Mouse (Mus musculus) cerebellum, postnatal 10 days (tissue): ENCODE measurements around the gene Hipk2.
"Not testable (repeated sequence)": the region's sequence is repeated elsewhere in the genome, so short reads cannot be mapped to it uniquely, and the experiment has no call there.

Source experiments
- DNase-seq, 2 experiments: peaks; one replicate each; pipeline ENCODE4 v3.0.0; 2021; ENCODE audit warnings: mixed read lengths in 2 of 2

Hipk2 gene

GRCm38 (mm10) chr6:38696570-38696969 is 179.4 kb downstream of the Hipk2 start:
- DNase-seq = no peak

GRCm38 (mm10) chr6:38695380-38696054 is 180.4 kb downstream of the Hipk2 start:
- peak; percentile 92 to 95 for DNase-seq

- DNase-seq = no peak
Observed at GRCm38 (mm10) chr6:38692556-38692955, 183.4 kb downstream of the Hipk2 start.

- no peak for DNase-seq
Observed at GRCm38 (mm10) chr6:38691052-38691451, 184.9 kb downstream of the Hipk2 start.

- DNase-seq = no peak
Observed at GRCm38 (mm10) chr6:38690615-38691014, 185.3 kb downstream of the Hipk2 start.

- peak; percentile 49 to 52 for DNase-seq
Observed at GRCm38 (mm10) chr6:38688841-38689240, 187.1 kb downstream of the Hipk2 start.

GRCm38 (mm10) chr6:38687216-38687615 is 188.7 kb downstream of the Hipk2 start:
- DNase-seq = peak; percentile 74 to 79

GRCm38 (mm10) chr6:38682532-38682931 is 193.4 kb downstream of the Hipk2 start:
- no peak for DNase-seq

GRCm38 (mm10) chr6:38677629-38678028 is 198.3 kb downstream of the Hipk2 start:
- DNase-seq = no peak

GRCm38 (mm10) chr6:38676723-38677122 is 199.2 kb downstream of the Hipk2 start:
- DNase-seq = peak in 1 of 2 experiments; percentile 35

- no peak for DNase-seq
Observed at GRCm38 (mm10) chr6:38676217-38676616, 199.7 kb downstream of the Hipk2 start.

GRCm38 (mm10) chr6:38672011-38672410 is 204.0 kb downstream of the Hipk2 start:
- DNase-seq = no peak

GRCm38 (mm10) chr6:38671270-38671669 is 204.7 kb downstream of the Hipk2 start:
- peak in 1 of 2 experiments; percentile 18 for DNase-seq

GRCm38 (mm10) chr6:38670488-38670887 is 205.5 kb downstream of the Hipk2 start:
- not testable (repeated sequence) for DNase-seq

GRCm38 (mm10) chr6:38669580-38669979 is 206.4 kb downstream of the Hipk2 start:
- no peak for DNase-seq

- peak; percentile 71 to 80 for DNase-seq
Observed at GRCm38 (mm10) chr6:38662714-38663615, 213.0 kb downstream of the Hipk2 start, which contains the start of gene Clec2l. TSS of gene Clec2l (plus strand) at chr6:38663069.

GRCm38 (mm10) chr6:38661626-38662025 is 214.3 kb downstream of the Hipk2 start:
- no peak for DNase-seq

- peak; percentile 85 to 87 for DNase-seq
Observed at GRCm38 (mm10) chr6:38650263-38650937, 225.6 kb downstream of the Hipk2 start.

GRCm38 (mm10) chr6:38649545-38649944 is 226.4 kb downstream of the Hipk2 start:
- peak; percentile 40 for DNase-seq
